Mouse (Mus musculus): ENCODE results near the gene Olfr508. TPM values are rescaled to one million over a fixed set of nuclear protein-coding genes. Genes with fewer than 3 reads are reported as not detected.

Olfr508 gene
- polyA plus RNA-seq, 1 experiment from 2014 or later, result not detected

Other genes starting within 250 kb of the Olfr508 start
- gene Olfr495, start 236.8 kb upstream of the Olfr508 start, polyA plus RNA-seq (2016; fragmentation: Nextera tagmentation; extraction: Ambion mirVana), result not detected in 2 replicates
- not detected in 2 replicates for gene Olfr497, start 209.6 kb upstream of the Olfr508 start, polyA plus RNA-seq (2016; fragmentation: Nextera tagmentation; extraction: Ambion mirVana)
- gene Olfr498, start 164.7 kb upstream of the Olfr508 start, polyA plus RNA-seq (2016; fragmentation: Nextera tagmentation; extraction: Ambion mirVana), result not detected in 2 replicates
- gene Olfr502, start 104.9 kb upstream of the Olfr508 start, polyA plus RNA-seq (2016; fragmentation: Nextera tagmentation; extraction: Ambion mirVana), result not detected in 2 replicates
- gene Olfr503, start 85.5 kb upstream of the Olfr508 start, polyA plus RNA-seq (2016; fragmentation: Nextera tagmentation; extraction: Ambion mirVana), result not detected in 2 replicates
- gene Olfr504, start 64.2 kb upstream of the Olfr508 start, polyA plus RNA-seq (2016; fragmentation: Nextera tagmentation; extraction: Ambion mirVana), result not detected in 2 replicates
- not detected in 2 replicates for gene Olfr506, start 19.2 kb upstream of the Olfr508 start, polyA plus RNA-seq (2016; fragmentation: Nextera tagmentation; extraction: Ambion mirVana)
- gene Olfr507, start 8.2 kb upstream of the Olfr508 start, polyA plus RNA-seq (2016; fragmentation: Nextera tagmentation; extraction: Ambion mirVana), result not detected in 2 replicates
- not detected in 2 replicates for gene Olfr509, start 21.9 kb downstream of the Olfr508 start, polyA plus RNA-seq (2016; fragmentation: Nextera tagmentation; extraction: Ambion mirVana)
- not detected in 2 replicates for gene Olfr510, start 36.4 kb downstream of the Olfr508 start, polyA plus RNA-seq (2016; fragmentation: Nextera tagmentation; extraction: Ambion mirVana)
- not detected in 2 replicates for gene Olfr512, start 83.3 kb downstream of the Olfr508 start, polyA plus RNA-seq (2016; fragmentation: Nextera tagmentation; extraction: Ambion mirVana)
- not detected in 2 replicates for gene Olfr513, start 121.0 kb downstream of the Olfr508 start, polyA plus RNA-seq (2016; fragmentation: Nextera tagmentation; extraction: Ambion mirVana)
- gene Olfr514, start 196.0 kb downstream of the Olfr508 start, polyA plus RNA-seq (2016; fragmentation: Nextera tagmentation; extraction: Ambion mirVana), result not detected in 2 replicates
- gene Olfr516, start 220.5 kb downstream of the Olfr508 start, polyA plus RNA-seq (2016; fragmentation: Nextera tagmentation; extraction: Ambion mirVana), result not detected in 2 replicates
- gene Olfr517, start 242.4 kb downstream of the Olfr508 start, polyA plus RNA-seq (2016; fragmentation: Nextera tagmentation; extraction: Ambion mirVana), result not detected in 2 replicates

Data from embryonic facial prominence, embryonic 10.5 days (tissue).